Mouse (Mus musculus) kidney, postnatal 14 days (tissue): ENCODE measurements around the gene Prop1.

Experiments used
- DNase-seq: peaks from one replicate; pipeline ENCODE4 v3.0.0; 2022; ENCODE audit warnings: mixed read lengths

Gene Prop1

DNA sequence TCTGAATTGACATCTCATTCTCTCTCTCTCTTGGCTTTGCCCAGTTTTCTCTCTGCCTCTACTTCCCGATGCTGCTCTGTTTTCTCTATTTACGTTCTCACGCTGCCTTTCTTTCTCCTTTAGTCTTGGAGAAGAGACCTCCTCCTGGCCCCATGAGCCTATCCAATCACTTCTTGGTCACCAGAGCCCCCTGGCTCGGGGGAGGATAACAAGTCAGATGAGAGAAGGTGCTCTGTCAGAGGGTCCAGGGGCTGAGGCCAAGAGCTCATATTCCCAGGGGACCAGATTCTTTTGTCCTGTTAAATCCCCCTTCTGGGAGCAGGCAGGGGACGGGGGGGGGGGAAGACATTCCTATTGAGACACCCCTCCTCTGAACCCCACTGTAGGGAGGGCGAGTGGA is at the start of gene Prop1:
Prop1 (minus strand) TSS at position 101 of the 400 bp plus-strand sequence.
- DNase-seq: no peak

DNA sequence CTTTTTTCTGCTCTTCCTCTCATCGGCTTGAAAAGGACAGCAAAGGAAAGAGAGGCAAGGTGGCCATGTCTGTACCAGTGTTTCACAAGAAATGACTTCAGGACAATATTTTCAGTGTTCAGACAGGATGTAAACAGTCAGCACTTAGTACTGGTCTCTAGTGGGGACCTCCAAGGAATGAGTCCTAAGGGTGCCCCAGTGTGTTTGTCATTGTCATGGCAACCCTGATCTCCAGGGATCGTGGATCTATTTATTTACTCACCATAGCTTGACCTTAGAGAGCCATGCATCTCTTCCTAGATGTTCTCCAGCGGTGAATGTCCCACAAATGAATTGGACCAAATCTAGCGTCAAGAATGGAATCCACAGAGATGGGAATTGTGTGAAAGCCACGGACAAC is 49.7 kb upstream of the Prop1 start, which contains the start of gene Olfr51:
Olfr51 (plus strand) TSS at position 301 of the 400 bp plus-strand sequence.
- DNase-seq: no peak

DNA sequence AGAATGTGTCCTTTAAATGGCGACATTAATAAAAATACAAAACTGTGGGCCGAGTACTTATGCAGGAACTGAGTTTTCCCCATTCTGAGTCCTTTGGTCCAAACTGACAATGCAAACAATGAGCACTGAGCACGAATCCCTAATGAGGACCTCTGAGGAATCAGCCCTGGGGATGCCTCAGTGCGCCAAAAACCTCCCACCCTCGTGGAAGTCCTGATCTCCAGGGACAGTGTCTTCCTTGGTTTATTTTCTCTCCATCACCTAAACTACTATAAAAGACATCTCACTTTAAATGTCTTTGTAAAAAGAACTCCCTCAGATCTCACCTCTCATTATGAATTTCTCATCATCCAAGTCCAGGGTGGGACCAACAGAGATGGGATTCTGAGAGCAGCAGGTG is 28.1 kb upstream of the Prop1 start, which contains the start of gene Olfr1377:
Olfr1377 (plus strand) TSS at position 301 of the 400 bp plus-strand sequence.
- DNase-seq: no peak

DNA sequence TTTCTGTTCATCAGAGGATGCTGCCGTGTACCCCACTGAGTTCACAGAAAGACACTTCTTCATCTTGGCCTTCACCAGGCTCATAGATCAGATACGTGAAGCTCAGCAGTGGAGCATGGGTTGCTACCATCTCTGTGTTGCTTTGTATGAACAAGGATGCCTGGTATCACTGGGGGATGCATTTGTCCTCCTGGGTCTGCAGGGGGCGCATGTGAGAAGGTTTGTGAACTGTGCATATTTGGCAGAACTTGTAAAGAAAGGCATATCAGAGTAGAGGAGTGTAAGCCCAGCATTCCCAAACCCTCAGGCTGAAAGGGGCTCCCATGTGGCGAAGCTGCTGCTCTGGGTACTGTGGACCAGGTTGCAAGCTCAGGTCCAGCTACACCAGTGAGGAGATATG is 23.7 kb upstream of the Prop1 start:
- no peak for DNase-seq

DNA sequence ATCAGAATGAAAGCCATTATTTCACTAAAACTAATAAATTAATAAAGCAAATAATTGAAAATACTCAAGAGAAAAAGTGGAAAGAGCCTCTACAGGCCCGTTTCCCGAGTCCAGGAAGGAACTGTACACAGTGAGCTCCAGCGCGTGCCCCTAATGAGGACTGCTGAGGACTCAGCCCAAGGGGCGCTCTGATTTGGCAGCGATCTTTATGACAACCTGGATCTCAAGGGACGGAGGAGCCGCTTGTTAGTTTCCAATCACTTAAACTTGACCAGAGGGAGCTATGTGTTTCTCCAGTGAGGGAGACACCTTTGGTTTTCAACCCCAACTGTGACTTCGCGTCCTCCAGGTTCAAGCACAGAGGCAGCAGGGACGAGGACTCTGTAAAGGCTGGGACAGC is 12.7 kb upstream of the Prop1 start, which contains the start of gene Olfr1378:
Olfr1378 (plus strand) TSS at position 301 of the 400 bp plus-strand sequence.
- DNase-seq: no peak

DNA sequence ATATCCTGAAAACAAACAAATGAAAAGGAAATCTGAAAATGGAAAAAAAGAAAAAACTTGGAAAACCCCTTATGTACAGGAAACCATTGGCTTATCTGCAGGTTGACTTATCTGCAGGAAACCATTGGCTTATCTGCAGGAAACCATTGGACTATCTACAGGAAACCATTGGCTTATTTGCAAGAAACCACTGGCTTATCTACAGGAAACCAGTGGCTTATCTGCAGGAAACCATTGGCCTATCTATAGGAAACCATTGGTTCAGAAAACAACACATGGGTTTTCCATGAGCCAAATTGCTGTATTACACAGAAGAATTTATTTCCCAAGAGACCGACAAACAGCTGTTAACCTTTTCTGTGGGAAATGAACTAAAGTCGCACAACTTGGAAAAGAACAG is 11.3 kb upstream of the Prop1 start:
- DNase-seq: peak; percentile 26

DNA sequence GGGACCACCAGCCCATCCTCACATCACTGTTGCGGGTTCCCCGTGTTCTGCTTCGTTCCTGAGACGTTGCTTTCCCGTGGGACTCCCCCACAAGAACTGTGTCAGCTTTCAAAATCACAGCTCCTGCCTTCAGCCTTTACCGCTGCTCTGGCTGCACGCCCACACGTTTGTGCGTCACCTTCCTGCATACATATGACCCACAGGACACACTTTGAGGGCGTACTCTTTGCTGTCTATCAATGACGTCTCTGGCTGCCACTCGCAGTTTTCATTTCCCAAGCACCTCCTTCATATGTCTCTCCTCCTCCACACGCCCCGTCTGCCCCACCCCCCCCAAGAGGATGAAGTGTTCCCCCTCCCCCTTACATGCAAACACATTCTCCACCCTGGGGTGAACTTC is 1.3 kb downstream of the Prop1 start:
- peak; percentile 24 for DNase-seq

DNA sequence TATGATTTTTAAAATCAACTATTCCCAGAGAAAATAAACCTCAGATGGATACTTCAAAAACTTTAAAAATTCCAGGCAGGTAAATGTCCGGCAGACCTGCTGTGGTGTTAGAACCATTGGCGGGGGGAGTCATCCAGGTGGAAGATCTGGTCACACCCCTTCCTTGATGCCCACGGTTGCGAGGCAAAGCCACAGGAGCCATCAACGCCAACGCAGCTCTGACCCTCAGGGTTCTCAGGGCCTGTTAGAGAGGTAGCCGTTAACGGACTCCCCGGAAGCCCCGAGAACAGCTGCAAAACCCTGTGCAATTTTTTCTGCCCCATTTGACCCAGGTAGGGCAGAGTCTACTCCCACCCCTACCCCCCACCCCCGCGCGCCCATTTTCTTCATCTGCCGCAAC is 10.1 kb downstream of the Prop1 start, which contains the start of gene 4933414I15Rik:
4933414I15Rik (minus strand) TSS at position 260 of the 400 bp plus-strand sequence.
- no peak for DNase-seq

DNA sequence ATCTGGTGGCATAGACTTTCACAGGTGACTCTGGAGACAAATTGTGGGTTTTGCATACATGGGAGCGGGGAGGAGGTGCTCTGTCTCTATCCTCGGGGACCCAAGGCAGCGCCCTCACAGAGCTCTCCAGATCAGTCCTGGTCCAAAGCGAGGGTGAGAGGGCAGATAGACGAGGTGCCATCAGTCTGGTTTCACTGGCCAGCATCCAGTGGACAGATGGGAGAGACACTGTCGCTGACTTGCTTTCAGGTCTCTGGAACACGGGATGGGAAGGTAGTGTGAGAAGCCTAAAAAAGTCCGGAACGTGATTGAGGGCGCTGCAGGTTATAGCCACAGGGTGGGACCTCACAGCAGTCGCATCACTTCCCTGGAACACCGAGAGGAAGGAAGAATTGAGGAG is 11.2 kb downstream of the Prop1 start:
- DNase-seq: no peak

DNA sequence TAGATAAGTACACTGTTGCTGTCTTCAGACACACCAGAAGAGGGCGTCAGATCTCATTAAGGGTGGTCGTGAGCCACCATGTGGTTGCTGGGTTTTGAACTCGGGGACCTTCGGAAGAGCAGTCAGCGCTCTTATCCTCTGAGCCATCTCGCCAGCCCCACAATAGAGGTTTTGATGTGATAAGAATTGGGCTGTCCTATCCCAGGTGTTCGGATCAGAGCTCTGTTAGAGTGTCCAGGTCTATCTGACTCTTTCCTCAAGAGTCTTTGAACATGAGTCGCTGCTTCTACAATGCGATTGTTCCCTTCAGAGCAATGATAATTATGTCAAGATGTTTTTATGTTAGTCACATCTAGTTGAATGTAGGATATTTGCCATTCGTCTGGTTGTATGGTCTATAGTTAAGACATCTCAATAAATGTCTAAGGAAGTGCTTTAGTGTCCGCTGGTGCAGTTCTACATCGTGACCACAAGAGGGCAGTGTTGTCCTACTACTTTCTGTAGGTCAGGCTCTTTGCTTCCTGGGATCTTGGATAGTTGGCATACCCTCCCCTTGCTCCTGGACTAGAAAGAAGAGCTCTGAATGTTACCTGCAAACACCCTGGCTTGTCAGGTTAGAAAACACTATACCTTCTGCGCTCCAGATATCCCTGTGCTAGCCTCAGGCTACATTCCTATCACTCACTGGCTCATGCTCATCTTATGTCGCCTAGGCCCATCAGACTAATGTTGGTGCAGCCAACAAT is 13.8 kb downstream of the Prop1 start:
- DNase-seq: peak; percentile 38

DNA sequence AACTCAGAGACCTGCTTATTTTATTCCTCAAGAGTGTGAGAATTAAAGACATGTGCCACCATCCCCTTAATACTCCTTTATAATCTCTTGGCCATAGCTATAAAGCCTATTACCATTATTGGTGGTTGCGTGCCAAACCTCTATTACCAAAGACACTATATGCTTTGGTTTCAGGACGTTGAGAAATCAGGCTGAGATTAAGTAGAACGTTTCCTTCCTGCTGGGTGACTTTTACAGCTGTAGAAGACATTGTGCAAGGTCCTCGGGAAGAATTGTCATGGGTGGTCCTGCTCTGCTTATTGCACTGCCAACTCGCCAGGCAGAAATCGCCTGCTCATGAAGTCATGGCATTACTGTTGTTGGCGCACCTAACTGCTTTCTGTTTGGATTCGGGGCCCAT is 15.1 kb downstream of the Prop1 start:
- no peak for DNase-seq

DNA sequence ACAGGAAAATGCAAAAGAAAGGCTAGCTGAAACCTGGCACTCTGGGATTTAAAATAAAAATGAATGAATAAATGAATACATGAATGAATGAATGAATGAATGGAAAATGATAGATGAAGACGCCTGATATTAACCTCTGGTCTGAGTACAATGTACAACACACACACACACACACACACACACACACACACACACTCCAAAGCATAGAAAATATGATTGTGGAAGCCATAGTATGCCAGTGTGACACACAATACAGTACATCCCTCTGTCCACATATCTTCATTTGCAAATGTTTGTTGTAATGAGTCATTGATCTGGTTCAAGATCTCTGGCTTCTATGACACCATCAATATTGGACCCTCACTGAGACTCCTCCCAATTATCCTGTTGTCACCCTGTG is 21.5 kb downstream of the Prop1 start:
- no peak for DNase-seq

DNA sequence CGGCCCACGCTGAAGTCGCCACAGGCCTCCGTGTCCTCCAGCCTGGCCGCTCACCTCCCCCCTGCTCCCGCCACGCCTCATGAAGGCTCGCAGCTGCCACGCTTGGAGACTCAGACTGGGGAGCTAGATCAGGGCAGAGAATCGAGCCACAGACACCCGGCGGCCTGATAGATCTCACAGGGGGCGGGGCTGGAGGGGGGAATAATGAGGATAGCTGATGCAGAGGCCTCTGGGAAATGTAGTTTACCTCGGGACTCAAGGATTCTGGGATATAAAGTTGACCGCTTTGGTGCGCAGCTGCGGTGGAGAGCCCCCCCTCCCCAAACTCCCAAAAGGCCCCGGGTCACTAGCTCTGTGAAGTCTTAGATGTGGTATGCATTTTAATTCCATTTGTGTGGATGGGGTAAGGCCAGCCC is 22.1 kb downstream of the Prop1 start, which contains the start of gene Zfp354b:
Zfp354b (minus strand) TSS at position 183 of the 416 bp plus-strand sequence.
- DNase-seq: peak; percentile 92

DNA sequence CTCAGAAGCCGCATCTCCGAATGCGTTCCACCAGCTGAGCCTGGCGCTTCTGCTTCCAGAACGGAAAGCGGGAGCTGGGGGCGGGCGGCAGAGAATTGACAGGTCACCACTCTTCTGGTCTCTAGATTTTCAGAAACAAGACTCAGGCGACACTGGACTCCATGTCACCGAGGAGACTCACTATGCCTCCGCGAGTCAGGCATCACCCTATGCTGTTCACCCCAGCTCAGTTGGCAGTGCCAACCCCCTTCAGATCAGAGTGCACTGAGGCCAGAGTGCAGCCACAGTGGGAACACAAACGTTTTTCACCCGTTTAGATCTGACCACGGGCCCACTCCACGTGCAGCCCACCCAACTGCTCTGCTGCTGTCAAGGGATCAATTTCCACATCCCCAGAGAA is 22.5 kb downstream of the Prop1 start:
- no peak for DNase-seq

DNA sequence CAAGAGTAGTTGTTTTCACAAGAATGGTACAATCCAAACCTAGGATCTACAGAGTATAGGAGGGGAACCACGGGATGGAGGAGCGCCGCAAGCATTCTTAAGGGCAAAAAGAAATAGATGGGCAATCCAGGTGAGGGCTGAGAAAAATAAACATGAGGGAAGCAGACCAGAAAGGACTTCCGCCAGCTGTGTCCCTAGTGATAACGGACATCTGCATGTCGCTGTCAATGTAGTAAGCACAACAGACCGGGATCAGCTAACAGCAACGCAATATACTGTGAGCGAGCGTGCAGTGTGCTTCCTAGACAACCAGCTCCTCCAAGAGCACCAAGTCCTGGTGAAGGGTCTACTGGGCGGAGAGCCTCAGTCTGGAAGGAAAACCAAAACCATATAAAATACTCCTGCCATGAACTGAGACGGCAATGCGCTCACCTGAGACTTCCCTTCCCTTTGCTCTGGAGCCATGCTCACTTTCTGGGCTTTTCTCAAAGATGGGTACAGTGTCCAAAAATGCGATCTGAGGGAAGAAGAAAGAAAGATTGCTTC is 23.0 kb downstream of the Prop1 start:
- no peak for DNase-seq

DNA sequence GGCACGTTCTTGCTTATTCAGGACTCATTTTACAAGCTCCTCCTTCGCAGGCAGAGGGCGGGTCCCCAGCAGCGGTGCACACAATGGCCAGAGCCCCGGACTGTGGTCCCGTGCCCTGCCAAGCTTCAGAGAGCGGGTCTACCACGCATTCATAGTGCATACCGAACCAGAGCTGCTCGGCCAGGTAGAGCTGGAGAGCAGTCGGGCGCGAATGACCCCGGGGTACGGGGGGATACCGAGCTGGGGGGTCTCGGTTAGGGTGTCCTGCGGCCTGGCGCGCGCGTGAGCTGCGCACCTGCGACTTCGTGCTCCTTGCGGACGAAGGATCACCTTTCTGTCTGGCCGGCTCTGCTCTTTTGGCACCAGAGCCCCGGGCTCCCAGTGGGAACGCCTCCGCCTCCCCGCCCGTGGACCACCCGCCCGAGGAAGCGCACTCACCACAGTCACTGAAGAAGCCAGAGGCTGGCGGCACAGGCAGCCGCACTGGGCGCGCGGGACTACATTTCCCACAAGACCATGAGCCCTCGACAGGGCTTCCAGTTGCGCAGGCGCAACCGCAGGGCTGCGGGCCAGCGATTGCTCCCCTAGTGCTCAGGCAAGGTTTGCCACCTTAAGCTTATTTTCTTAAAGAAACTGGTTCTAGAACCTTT is 37.8 kb downstream of the Prop1 start, which contains the start of gene Zfp2:
Zfp2 (minus strand) TSS at position 495 of the 650 bp plus-strand sequence.
- DNase-seq: peak; percentile 95

DNA sequence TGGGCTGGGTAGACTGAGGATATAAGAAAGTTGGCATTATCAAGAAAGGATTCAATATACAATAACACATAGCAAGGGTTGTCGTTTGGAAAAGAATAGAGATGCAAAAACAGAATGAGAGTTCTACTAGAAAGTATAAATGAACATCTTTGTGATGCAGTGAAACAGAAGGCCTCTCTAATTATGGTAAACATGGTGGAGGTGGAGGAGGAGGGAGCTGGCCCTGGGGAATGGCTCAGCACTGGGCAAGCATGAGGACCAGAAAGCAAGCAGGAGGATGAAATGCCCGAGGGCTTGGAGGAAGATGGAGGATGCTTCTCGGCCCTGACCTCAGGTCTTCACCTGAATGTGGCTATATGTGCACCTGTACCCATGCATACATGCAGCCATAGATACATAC is 39.1 kb downstream of the Prop1 start:
- no peak for DNase-seq

DNA sequence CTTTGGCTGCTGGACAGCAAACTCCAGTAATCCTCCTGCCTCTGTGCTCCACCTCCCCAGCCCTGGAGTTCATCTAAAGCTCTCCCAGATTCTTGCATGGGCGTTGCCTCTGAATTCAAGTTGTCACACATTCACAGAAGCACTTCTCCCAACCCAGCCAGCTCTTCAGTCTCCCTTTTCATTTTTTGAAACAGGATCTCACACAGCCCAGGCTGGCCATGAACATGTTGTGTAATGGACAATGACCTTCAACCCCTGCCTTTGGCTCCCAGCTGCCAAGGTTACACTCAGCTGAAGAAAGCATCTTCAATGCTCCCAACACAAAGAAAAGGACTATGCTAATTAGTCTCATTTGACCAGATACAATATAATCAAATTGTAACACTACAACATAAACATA is 40.3 kb downstream of the Prop1 start:
- DNase-seq: no peak

DNA sequence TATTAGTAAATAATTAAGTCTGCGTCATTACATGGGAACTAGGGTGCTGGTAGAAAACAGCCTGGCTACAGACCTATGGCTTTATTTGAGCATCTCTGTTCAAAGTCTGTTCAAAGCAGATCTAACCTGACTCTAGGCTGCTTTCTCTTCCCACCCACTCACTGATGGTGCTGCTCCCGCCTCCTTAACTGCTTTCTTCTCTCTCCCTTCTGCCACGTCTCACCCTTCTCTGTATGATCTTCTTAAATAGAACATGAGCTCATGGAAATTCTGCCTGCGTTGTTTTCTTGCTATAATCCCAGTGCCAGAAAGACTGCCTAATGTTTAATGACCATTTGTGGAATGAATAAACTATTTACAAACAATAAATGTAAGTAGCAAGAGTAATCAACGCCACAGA is 45.4 kb downstream of the Prop1 start:
- DNase-seq: no peak
